Mouse (Mus musculus): ENCODE measurements around the gene Serpina1d.
"Not testable (repeated sequence)": the region's sequence is repeated elsewhere in the genome, so short reads cannot be mapped to it uniquely, and the experiment has no call there.

Gene Serpina1d

GRCm38 (mm10) chr12:103773246-103773851 lies at the start of gene Serpina1d:
Gene Serpina1d, minus strand, starts transcription at chr12:103773592.
- DNase-seq: not testable (repeated sequence)

GRCm38 (mm10) chr12:103770597-103770996 lies 2.8 kb downstream of the Serpina1d start:
- peak; percentile 22 for DNase-seq

GRCm38 (mm10) chr12:103763083-103763482 lies 10.3 kb downstream of the Serpina1d start:
- DNase-seq: not testable (repeated sequence)

- peak; percentile 62 for DNase-seq
Observed at GRCm38 (mm10) chr12:103760316-103760715, 13.1 kb downstream of the Serpina1d start.

GRCm38 (mm10) chr12:103745957-103746356 lies 27.4 kb downstream of the Serpina1d start:
- not testable (repeated sequence) for DNase-seq

GRCm38 (mm10) chr12:103737791-103738580 lies 35.4 kb downstream of the Serpina1d start:
- DNase-seq: not testable (repeated sequence)

- not testable (repeated sequence) for DNase-seq
Observed at GRCm38 (mm10) chr12:103735566-103735965, 37.8 kb downstream of the Serpina1d start.

GRCm38 (mm10) chr12:103735101-103735500 lies 38.3 kb downstream of the Serpina1d start:
- DNase-seq: not testable (repeated sequence)

All from kidney, adult 9 months (tissue).